Mouse (Mus musculus) monocyte, adult 5-6 weeks (primary cell): ENCODE data around the gene Atrnl1. TPM values are rescaled to one million over a fixed set of nuclear protein-coding genes. Genes with fewer than 3 reads are reported as not detected.

Experiments
- ATAC-seq: fragments of 153-309, 156-312 bp; replicated peaks from 2 replicates; pipeline ENCODE4 v1.8.0; 2017; ENCODE audit warnings: mild to moderate bottlenecking; ENCODE audit not compliant: low TSS enrichment, insufficient number of reproducible peaks, severe bottlenecking, poor library complexity, low FRiP score
- total RNA-seq: library from RNA; stranded (forward); fragments of 200-1000, 200-491, 200-594 nt; gene quantifications from 3 replicates; pipeline ENCODE4 v1.2.3, GENCODE M21; 2017

The Atrnl1 gene
- total RNA-seq, 1 experiment from 2014 or later, result 1.0 TPM

DNA sequence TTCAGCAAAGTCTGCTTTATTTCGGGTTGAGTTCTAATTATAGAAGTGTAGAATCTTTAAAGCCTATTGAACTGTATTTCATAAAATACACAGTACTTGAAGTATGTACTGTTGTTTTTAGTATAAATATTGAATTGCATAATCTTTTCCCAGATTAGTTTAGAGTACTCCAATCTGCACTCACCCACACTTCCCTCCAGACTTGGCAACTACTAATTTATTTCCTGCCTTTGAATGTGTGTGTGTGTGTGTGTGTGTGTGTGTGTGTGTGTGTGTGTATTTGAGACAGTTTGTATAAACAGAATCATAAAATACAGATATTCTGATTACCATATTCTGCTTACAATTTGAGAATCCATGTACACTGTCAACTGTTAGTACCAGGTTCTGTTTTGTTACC lies 328.3 kb downstream of the Atrnl1 start:
- no peak for ATAC-seq

DNA sequence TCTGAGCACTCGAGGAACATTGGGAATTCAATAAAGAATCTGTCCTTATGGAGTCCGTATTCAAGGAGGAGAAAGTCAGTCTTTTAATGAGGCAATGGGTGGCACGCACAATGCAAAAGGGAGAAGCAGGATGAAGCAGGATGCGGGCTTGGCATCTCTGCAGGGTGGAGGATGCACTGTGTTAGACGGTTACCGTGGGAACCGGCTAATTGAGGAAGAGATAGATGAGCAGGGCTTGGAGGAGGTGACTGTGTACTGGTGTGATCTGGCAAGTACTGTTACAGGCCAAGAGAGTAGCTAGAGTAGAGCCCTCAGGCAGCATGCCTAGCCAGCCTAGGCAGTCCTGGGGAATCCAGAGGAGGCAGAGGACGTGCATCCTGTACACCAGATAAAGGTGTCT lies 330.7 kb downstream of the Atrnl1 start:
- ATAC-seq, result no peak

DNA sequence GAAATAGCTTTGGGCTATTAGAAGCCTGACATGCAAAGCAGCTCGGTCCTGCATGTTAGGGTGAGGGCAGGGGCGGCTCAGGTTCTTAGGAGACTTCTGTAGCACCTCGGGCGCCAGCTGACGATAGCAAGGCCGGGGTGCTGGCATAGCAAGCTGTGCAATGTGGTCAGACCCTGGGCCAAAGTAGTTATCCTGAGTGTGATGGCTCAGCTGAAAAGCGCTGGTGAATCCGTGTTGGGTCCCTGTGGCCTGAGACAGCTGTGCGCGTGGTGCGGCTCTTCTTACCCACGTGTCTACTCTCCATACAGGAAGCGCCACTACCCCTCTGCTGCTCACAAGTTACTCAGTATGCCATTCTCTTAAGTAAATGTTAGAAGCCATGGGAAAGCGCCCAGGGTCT lies 331.4 kb downstream of the Atrnl1 start:
- no peak for ATAC-seq

DNA sequence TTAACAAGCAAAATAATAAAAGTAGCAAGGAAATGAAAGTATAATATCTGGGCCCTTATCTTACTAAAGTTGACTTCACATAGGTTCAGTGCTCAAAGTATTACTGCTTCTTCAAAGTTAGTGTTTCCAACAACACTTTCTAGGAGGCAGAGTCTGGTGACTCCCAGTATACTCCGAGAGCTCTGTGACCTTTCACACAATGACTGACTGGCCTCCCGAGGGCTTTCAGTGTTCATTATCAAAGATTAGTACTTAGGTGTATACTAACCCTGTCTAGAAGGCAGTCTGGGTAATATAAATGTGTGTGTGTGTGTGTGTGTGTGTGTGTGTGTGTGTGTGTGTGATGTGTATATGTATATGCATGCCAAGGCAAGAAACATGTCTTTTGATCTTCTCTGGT lies 332.5 kb downstream of the Atrnl1 start:
- ATAC-seq, result no peak

DNA sequence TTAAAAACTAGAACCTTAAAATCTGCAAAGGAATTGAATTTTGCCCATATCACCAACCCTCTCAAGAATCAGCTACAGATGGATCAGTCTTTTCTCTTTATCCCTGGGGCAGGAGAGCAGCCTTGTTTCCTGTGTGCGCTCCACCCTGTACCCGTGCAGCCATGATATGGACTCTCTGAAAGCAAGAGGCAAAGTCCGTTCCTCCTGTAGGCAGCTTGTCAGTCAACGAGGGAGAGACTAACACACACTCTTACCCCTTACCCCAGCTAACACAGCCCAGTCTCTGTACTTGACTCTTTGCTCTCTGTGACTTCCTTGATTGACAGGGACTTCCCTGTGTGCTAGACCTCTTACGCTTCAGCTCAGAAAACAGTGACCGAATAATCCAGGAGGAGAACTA lies 333.8 kb downstream of the Atrnl1 start:
- ATAC-seq, result no peak

DNA sequence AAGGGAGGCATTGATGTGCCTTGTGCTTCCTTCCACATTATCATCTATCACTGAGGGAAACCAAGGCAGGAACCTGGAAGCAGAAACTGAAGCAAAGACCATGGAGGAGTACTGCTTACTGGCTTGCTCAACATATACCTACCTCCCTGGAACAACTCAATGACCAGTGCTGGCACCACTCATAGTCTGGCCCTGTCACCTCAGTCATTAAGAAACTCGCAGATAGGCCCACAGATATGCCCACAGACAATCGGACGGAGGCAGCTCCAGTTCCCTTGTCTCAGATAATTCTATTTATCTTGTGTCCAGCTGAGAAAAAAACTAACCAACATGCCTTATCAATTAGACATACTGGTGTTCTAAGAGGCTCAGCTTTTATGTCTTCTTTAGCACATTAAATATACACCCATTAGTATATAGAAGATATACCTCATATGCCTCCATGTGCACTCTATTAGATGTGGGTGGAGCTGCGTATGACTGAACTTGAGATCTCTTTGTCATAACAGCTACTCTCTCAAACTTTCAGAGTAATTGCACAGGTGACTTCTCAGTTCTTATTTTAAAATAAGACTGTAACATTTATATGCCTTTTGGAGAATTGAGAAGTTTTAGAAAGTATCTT lies 334.9 kb downstream of the Atrnl1 start:
- no peak for ATAC-seq

DNA sequence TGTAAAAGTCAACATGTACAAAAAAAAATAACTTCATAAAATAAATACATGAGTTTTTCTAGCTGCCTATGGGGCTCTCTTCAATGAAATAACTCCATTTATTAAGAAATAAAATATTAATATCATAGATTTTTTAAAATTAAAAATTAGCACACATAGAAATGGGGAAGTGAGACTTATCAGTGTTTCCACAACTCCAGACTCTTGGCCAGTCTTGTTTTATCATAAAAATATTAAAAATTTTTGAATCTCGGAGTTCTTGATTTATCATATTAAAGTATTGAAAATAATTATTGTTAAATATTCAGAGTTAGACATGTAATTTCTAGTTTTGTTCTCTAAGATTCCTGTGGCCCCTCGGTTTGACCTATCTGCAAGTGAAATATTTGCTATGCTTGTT lies 337.7 kb downstream of the Atrnl1 start:
- ATAC-seq, result no peak

DNA sequence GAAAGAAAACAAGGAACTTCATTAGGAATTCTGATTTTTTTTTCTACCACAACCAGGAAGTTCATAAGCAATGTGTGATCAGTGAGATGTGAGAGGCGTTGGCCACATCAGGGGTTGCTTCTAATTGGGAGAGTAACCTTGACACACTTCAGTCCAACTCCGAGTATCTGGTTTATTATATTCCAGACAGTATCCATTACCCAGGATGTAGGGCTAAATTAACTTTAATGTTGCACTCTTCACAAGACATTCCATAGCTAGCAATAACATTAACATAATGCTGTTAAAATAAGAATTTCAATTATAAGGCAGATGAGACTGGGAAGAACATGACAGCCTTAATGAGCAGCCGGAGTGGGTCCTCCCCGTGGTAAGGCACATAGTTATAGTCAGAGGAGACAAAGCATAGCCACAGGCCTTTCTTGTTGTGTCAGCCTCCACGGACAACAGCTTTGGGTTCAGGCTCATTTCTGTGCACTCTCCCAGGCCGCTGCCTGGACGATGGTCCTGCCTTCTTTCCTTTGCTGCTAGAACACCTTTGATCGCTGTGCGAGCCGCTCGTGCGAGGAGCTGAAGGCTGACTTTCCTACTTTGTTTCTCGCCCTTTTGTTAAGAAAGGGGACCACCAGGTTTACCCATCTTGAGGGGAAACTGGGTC lies 338.6 kb downstream of the Atrnl1 start:
- no peak for ATAC-seq

DNA sequence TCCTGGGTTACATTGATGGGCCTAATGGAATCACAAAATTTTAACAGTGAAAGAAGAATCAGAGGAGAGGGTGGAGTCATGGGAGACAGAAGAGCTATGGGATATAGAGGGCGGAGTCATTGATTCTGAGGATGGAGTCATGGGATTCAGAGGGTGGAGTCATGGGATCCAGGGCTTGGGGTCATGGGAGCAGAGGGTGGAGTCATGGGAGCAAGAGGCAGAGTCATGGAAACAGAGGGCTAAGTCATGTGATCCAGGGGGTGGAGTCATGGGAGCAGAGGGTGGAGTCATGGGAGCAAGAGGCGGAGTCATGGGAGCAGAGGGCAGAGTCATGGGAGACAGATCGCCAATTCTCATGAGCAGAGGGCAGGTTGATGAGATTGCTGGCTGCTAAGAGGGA lies 343.3 kb downstream of the Atrnl1 start:
- no peak for ATAC-seq

DNA sequence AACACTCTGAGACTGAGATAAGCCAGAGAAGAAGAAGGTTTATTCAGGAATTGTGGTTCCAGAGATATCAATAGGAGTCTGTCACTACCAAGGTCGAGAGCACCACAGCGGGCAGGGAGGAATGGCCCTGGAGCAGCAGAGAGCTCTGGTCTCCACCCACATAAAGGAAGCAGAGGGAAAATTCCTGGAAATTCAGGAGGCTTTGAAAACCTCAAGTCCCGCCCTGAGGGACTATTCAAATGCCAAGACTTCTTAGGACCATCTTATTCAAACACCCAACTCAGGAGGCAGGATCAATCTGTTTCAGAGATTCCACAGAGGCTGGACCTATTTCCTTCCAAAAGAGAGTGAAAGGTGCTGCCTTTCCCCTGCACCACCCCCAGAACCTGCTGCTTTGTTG lies 345.6 kb downstream of the Atrnl1 start:
- ATAC-seq, result no peak

DNA sequence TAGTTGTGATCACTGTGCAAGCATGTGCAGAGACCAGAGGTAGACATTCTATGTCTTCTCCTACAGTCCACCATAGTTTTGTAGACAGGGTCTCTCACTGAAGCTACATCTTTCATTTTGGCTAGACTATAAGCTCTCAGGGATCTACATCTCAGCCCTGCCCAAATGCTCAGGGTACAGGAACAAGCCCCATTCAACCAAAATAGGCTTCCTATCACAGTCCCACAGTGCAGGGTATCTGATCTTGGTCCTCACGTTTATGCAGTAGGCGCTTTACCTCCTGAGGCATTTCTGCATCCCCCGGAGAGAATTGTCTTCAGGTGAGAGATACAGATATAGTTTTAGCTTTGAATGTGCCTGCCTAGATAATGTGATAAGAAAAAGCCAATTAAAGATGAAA lies 346.5 kb downstream of the Atrnl1 start:
- ATAC-seq, result no peak

DNA sequence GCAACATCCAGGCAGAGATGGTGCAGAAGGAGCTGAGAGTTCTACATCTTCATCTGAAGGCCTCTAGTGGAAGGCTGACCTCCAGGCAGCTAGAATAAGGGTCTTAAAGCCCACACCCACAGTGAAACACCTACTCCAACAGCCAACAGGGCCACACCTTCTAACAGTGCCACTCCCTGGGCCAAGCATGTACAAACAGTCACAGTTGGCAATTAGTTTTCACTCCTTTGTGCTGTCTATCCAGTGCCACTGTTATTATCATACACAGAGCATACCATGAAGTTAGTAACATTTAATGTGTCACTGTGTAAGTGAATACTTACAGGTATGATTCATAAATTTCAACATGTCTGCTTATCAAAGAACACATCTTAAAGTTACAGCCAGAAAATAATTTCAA lies 347.3 kb downstream of the Atrnl1 start:
- no peak for ATAC-seq

DNA sequence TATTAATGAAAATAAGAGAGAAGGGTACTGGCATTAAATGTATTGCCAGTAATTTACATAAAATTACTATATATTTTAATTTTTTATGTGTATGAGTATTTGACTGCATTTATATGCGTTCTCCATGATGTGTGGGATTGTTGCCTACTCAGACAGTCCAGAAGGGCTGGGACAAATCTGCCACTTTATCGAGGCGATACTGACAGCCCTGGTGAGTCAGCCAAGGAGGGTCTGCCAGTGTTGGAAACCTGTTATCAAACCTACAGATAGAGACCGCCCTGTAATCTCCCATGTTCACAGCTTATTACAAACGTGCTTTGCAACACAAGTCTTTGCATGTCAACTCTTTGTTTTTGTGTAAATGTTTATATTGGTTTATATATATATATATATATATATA lies 347.9 kb downstream of the Atrnl1 start:
- ATAC-seq, result no peak

DNA sequence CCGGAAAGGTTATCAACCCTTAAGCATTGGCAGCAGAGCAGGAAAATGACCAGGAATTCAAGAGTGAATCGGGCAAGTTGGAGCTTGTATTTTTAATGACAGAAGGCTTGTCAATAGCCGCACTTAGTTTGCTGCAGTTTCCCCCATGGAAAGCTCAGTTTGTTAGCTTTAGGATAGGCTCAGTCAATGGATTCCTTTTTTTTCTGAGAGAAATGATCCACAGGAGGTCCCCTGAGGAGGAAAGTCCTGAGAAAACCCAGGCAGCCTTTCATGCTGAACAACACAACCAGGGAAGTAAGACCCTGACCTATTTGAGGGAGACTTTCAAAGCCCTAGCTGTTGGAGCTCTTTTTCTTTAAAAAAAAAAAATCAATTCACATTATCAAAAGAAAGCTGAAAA lies 350.5 kb downstream of the Atrnl1 start:
- no peak for ATAC-seq

DNA sequence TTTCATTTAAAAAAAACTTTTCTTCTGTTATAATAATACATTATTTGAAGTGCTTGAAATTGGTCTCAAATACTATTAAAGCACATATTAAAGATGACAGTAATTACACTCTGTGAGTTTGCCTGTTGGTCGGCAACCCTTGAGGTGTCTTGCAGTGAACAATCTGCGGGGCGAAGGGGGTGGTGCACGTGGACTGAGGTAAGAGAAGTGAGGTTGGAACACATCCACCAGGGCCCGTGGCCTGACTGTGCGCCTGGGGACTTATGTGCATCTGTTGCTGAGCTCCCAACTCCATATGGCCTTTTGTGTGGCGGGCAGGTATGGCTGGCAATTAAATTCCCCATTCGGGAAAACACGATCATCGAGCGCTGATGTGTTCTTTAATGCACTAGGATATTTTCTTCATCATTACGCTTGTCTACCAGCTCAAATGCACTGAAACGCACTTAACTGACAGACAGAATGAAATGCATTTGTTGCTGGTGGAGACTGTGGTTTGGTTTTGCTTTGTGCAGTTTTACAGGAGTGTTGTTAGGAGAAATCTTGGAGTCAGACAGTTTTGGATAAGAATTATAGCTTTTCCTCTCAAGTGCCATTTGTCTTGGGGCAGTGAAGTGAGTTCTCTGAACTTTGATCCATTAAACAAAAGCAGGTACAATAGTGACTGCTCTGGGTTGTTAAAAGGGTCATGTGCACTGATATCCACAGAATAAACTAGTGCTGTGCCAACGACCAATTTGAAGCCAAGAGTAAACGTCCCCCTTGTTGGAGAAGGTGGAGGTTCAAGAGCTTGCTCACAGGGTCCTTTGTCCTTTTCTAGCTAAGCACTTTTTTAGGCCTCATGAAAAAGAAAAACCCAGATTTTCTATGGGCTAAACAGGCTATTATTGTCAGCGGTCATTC lies 351.2 kb downstream of the Atrnl1 start:
- ATAC-seq, result no peak

DNA sequence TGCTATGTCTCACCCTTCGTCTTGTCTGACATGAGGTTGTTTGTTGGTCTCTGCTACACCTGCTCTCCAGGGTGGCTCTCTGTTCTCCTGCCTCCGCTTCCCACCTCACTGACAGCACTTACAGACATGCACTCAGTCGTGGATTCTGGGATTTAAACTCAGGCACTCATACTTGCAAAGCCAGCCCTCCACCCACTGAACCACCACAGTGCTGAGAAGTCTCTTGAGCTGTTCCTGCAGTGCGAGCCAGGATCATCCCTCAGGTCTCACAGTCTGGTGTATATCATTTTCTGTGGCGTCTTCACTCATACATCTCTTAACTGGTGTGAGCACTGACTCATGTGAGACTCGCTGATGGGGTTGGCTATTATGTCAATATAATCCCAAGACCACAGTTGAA lies 353.0 kb downstream of the Atrnl1 start:
- ATAC-seq, result no peak

DNA sequence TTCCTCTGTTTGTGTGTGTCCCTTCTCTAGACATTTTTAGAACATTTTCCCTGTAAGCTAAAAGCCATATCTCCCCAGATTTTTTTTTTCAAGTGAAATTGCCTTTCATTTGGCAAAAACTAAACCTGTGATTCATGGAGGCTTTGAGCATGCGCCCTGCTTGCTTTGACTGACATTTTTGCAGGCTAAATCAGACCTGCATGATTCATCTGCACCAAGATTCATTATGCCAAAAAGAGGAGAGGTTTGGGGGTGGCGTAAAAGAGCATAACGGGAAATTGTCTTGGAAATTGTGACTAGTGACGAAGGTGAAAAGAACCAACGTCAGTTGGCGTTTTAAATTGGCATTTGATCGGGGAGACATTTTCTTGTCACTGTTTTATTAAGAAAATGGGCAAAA lies 358.9 kb downstream of the Atrnl1 start:
- no peak for ATAC-seq

DNA sequence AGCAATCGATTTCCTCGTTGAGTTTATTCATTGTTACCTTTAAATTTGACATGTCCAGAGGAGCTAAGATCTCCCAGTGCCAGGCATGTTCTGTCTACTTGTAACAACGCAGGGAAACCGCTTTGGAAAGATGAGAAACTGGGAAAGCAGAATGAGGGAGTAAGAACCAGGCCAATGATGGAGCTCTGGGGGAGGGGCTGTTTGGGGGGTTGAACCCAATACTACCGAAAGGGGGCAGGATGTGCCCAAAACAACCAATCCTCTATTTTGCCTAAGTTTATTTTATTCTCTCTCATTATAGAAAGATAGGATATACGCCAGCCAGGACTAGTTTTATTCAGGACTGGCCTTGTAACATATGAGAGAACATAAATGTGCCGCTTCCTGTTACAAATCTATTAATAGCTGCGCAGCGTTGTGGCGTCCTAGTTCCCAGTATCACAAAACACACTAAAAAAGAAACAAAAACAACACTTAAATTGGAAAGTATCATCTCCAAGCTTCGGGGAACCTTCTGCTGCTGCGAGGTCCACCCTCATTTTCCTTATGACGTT lies 359.6 kb downstream of the Atrnl1 start:
- no peak for ATAC-seq

DNA sequence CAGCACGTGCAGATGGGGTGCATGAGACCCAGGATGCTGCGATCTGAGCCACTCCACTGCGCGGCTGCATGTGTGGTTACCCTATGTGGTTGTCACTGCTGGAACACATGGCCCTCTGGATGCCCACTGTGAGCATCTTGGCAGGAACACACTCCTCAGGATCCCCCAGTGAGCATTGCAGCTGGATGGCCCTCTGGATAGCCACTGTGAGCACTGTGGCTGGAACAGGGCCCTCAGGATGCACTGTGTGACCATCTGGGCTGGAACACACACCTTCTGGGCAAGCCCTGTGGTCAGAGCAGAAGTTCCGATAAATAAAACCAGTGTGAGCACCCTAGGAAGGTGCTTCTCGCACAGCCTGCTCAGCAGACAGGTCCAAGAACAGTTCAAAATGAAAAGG lies 364.4 kb downstream of the Atrnl1 start:
- ATAC-seq, result no peak
